Mouse (Mus musculus) cerebellum, postnatal 10 days (tissue): Measurements from ENCODE around the gene Epas1.

Experiments used
- DNase-seq, 2 experiments: peaks; one replicate each; pipeline ENCODE4 v3.0.0; 2021; ENCODE audit warnings: mixed read lengths in 2 of 2

Gene Epas1

GRCm38 (mm10) chr17:86753130-86753821, at the start of gene Epas1:
Gene Epas1, plus strand, starts transcription at chr17:86753700.
- peak; percentile 81 to 85 for DNase-seq

- DNase-seq = no peak
Measured at GRCm38 (mm10) chr17:86705236-86705635, 48.3 kb upstream of the Epas1 start.

DNA sequence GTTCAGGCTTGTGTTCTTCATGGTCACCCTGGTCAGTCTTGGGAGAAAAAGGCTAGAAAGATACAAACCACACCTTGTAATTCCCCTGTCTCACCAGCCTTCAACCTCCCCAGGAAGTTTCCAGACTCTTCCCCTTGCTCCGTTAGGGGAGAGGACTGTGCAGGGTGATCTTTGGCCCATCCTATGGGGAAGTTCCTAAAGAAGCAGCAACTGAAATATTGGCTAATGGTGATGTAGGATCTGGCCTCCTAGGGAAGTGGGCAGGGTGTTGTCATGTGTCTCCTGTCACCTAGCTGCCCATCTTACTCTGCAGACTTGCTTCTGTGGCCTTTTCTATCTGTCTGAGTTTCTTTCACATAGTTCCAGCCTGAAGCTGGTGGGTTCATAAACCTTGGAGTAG, 47.0 kb upstream of the Epas1 start:
- DNase-seq = no peak

DNA sequence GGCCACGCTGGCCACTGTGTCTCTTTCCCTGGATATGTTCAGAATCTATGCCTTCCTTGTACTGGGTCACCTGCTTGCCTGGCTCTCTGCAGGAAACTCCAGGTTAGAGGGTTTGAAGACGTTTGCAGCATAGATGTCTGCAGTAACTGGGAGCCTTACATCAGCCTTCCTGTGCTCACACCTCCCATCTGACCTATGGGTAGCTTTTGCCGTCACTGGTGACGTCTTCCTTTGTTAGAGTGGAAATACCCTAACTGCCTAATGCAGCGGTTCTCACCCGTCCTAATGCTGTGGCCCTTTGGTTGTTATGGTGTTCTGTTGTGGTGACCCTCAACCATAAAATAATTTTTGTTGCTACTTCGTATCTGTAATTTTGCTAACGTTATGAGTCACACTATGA, 43.7 kb upstream of the Epas1 start:
- no peak for DNase-seq

DNA sequence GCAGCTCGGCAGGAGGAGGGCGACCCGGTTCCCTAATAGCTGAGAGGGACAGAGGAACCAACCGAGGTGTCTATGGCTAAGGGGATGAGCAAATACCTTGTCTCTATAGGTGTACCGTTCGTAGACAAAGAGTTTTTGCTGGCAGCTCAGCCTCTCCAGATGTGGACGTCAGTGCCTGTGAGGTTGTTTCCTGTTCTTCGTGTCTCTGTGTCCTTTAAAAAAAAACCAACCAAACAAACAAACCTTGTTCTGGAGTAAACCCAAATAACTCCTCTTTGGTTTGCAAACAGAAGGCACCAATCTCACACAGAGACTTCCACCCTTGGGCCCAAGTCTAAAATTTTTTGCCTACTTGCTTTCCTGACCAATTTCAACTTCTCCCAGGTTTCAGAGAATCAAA, 43.1 kb upstream of the Epas1 start:
- no peak for DNase-seq

DNA sequence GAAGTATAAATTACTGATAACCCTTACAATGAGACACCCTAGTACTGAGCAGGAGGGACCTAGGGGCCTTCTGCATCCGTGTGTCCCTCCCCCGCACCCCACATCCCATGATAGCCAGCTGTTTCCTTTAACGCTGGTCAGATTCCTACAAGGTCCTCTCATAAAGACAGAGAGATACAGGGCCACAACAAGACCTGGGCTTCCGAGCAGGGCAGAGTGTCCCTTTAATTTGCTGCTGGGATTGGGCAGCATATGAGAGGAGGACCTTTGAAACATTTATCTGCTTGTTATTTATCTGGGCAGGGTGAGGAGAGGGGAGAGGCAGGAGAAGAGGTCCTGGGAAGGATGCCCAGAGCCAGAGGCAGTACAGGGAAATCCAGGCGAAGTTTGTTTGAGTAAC, 41.6 kb upstream of the Epas1 start:
- no peak for DNase-seq

GRCm38 (mm10) chr17:86712601-86713000, 40.9 kb upstream of the Epas1 start:
- DNase-seq = no peak

GRCm38 (mm10) chr17:86713591-86713990, 39.9 kb upstream of the Epas1 start:
- DNase-seq = no peak

DNA sequence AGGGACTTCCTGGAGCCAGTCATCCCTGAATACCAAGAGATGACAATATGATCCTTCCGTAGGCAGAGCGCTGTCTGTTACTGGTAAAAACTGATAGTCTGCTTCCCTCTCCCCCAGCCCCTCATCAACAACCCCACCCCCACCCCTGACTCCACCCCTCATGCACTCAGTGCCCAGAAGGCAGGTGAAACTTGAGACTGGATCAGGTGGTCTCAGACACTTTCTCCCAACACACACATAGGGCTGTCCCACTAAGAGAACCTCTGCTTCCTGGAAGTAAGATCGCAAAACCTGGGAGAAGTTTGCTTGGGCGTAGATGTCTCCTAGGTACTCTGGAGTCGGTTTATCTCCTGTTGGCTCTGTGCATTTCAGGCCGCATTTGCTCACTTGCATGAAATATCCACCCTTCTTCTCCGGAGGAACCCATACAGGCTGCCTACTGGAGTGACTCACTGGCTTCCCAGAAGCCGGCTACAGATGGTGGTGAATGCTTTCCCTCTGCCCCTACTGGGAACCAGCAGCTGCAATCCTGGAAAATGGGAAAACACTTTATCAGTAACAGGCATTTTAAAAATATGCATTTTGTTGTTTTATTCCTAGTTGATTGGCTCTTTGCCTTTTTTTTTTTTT, 28.6 kb upstream of the Epas1 start:
- DNase-seq = no peak

DNA sequence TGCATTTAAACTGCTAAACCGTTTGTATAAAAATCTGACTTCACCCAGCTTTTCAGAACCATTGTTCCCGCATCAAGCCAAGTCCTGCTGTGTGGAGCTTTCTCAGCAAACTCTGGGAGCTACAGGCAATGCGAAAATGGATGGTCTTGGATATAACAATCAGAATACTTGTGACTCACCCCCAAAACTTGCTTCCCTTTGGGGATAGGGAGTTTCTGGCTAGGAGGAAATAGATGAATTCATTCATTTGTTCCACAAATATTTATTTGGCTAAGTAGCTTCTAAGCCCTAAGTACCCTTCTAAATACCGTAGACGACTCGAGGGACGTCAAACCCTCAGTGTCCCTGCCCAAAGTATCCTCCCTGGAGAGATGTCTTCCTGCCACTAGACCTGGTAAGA, 27.0 kb upstream of the Epas1 start:
- DNase-seq = no peak

DNA sequence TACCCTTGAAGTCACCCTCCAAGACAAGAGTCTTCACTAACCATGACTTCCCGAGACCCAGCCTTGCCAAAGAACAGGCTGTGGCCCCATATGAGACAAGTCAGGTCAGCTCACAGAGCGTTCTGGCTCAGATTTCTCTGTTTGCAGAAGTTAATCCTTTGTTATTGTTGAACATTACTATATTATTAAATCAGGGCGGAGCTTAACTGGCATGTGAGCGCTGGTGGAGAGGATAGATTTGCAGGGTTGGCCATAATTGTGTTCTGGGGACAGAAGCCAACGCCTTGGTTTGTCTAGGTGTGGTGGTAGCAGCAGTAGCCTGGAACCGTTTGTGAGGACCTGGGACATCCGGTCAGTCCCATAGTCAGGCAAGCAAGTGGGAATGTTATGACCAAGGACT, 26.5 kb upstream of the Epas1 start:
- DNase-seq = no peak

DNA sequence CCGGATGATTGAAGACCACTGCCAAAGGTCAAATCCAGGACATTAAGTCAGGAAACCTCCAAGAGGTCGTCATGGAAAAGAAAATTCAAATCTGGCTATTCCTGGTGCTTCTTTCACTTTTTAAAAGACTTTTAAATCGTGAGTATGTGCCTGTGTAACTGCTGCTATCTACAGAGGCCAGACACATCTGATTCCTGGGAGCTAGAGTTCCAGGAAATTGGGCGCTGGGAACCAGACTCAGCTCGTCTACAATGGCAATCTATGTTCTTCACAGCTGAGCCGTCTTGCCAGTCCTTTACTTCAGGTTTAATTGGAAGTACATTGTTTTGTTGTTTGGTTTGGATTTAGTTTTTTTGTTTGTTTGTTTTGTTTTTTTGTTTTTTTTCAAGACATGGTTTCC, 22.2 kb upstream of the Epas1 start:
- DNase-seq = no peak

DNA sequence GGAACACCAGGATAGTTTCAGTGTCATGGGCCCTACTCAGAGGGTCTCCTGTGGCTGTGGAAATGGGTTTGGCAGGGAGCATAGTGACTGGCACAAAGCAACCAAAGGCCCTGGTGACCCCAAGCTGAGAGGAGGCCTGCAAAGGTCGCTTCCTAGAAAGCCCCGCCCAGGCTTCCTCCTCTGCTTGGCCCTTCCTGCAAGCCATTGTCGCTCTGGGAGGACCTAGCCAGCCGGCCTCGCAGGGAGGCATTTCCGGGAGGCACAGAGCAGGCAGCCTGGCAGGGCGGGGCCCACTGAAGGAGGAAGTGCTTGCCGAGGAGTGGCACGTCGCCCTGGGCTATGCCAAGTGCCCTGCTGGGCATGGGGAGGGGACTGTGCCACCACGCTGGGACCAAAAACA, 21.5 kb upstream of the Epas1 start:
- DNase-seq = peak; percentile 48 to 67

- DNase-seq = no peak
Measured at GRCm38 (mm10) chr17:86732522-86732921, 21.0 kb upstream of the Epas1 start.

DNA sequence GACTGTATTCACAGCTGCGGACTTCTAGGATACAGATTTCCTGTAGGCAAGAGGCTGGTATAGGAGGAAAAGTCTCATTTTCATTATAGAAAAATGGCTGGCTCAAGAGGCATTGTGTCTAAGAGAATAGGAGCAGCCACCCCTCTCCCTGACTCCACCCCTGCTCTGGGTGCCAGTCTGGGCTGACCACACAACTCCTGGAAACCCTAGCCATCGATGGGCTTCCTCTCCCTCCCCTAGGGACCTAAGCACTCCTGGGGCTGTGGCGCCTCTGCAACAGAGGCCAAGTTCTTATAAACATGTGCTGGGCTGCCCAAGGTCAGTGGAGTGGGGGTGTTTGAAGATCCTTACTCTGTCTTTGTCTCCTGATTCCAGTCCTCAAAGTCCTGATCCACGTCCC, 19.9 kb upstream of the Epas1 start:
- DNase-seq = no peak

DNA sequence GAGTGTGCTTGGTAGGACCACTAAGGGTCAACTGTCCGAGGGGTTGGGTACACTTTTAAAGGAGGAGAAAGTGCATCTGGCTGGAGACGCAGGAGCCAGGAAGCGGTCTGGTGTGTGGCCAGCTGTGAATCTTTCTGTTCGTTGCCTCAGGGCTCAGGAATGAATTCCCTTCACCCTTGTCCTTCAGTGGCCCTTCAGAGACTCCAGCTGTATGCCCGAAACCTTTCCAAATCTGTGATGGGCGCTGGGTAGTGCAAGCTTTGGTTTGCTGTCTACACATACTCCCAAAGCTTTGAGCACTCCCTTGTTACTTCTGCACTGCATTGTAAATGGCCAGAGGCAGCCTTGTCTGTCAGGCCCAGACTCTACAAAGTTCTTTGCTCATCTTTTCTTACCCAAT, 15.0 kb upstream of the Epas1 start:
- no peak for DNase-seq

- DNase-seq = no peak
Measured at GRCm38 (mm10) chr17:86743351-86743941, 10.1 kb upstream of the Epas1 start.

GRCm38 (mm10) chr17:86744943-86745342, 8.6 kb upstream of the Epas1 start:
- DNase-seq = no peak

- DNase-seq = no peak
Measured at GRCm38 (mm10) chr17:86751373-86751871, 2.1 kb upstream of the Epas1 start.

DNA sequence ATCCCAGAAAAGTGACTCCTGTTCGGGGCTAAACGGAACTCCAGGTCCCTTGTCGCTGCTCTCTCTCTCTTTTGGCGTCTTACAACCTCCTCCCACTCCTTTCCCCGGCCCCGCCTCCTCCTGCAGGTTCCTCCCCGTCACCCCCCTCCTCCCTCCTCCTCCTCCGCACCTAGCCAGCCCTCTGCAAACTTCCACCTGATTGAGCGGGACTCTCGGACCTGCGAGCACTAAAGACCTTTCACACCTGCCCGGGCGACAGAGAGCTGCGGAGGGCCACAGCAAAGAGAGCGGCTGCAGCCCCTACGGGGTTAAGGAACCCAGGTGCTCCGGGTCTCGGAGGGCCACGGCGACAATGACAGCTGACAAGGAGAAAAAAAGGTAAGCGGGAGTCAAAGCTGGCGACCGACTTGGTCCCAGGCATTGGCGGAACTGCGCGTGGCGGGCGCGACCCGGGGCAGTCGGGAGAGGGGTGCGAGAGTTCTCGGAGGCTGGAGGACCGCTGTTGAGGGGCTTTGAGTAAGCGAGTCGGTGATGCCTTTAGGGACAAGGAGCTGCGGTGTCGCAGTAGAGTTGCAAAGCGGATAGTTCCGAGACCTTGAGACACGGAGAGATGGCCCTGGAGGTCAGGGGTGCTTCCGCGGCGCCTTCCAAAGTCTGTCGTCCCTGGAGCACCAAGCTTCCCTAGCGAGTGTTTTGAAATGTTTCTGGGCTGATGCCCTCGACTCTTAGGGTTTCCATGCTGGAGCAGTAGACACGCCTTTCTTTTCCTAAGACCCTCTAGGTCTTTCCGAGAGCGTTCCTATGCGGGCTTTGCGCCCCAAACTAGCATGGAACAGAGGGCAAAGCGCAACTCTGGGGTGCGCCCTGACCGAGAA, 668 bp downstream of the Epas1 start:
- DNase-seq = peak; percentile 42 to 48

DNA sequence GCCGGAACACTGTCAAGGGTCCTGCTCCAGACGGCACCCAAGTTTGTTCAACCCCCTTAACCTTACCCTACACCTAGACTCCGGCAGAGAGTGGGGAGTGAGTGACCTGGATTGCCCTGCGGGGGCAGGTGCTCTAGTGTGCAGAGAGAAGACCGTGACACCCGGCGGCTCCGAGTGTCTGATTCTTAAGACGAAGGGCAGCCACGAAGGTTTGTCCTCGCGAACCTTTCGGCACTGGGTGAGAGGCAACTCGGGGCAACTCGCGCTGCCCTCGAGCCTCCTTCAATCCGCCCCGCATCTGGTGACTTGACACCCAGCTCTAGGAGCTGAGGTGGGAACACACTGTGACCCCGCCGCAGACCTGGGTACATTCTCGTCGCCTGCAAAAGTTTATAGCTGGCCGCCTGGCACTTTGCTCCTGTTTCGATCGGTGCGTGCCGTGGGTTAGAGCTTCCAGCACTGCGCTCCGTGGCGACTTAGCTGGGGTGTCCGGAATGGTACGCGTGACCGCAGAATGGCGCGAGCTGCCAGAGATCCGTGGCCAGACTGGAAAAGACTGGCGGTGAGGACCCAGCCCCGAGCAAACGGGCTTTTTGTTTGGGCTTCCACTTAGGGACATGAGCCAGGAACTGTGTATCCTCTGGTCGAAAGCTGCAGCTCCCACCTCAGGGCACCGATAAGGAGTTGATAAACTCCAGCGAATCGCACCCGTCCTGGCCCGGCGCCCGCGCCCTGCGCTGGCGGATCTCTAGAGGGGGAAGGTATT, 1.5 kb downstream of the Epas1 start:
- peak; percentile 28 to 38 for DNase-seq

DNA sequence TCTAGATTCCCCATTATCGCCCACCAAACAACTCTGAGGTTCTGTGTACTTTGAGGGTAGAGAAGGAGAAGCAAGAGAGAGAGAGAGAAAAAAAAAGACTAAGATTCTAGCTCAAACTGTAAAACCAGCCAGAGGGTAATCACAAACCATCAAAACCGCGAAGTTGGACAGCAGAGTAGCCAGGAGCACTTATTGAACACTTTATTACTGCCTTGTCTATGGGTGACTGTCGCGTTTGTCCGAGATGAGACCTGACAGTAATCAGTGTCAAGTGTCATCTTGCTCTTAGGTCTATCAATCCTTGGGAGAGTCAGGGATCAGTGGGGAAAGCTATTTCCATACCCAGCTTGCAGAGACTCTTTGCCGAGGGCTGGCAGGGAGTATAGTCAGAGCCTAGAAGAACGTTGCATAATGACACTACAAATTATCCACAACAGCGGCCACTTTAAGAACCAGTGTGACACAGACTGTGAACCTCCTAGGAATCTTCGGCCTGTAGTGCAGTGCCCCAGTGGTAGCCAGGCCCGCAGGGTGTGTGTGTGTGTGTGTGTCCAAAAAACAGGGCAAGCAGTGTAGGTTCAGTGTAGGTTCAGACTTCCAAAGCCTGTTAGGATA, 2.2 kb downstream of the Epas1 start:
- DNase-seq = no peak
